In the genomic region with DNA sequence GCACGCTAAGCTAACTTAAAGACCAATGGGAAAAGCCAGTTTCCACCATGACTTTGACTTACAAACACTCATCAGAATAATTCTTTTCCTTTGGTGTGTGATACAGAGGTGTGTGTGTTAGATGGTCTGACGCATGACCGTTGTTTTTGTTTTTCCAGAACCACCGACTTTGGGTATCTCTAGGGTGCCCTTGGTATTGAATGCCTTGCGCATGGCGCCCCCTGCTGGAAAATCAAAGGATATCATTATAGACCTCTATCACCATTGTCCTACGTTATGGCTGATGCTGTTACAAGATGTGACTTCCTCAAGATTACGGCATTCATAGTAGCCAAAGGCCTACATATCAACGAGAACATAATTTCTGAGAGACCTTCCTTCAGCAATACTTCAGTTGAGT, we compare ENCODE assay signal across 8 mouse cellular contexts. TPM values are rescaled to one million over a fixed set of nuclear protein-coding genes. Genes with fewer than 3 reads are reported as not detected.
A peak's percentile ranks its signal among the peaks of the same experiment; 100 is the strongest.
DNase-seq lines count a peak whose midpoint lies in the region; ATAC-seq and TF ChIP-seq lines count a peak whose summit lies in the region.

No protein-coding gene starts in this region.

- H3K4me3 ChIP-seq in cortical plate, adult 2 months (ENCODE audit: insufficient read depth, low read length) = no peak overlapping the region

- DNase-seq in right cerebral cortex, adult 18-20 months = peak; percentile 41
- no peak for DNase-seq in right cerebral cortex, postnatal 36 days (ENCODE audit: low spot score in 2 of 2)
- peak; percentile 59 to 85 for DNase-seq in adrenal gland, adult (ENCODE audit: inconsistent age in 2 of 2, low spot score in 1 of 2)
- DNase-seq in left cerebral cortex, postnatal 36 days (ENCODE audit: low spot score in 2 of 2) = peak; percentile 31 to 39
- peak; percentile 43 to 72 for DNase-seq in natural killer cell, adult 2 months (ENCODE audit: low spot score in 2 of 2)
- peak; percentile 72 to 75 for DNase-seq in thymus, postnatal 36 days

- TF ChIP-seq CTCF in cortical plate, adult 2 months (IDR thresholded peaks at IDR 0.05; ENCODE audit: extremely low read depth, insufficient read depth, low read length) = peak; percentile 78

- intact Hi-C loops in left cerebral cortex, postnatal 36 days (cut with DNase I) = loop anchor here (2.0 to 5.0 kb wide), 3 partner anchors 156 to 248 kb away; no protein-coding TSS in a partner anchor

- no peak for TF ChIP-seq POLR2A in cortical plate, adult 2 months (IDR thresholded peaks at IDR 0.05; ENCODE audit: extremely low read depth, insufficient read depth, low read length)

- H3K4me1 ChIP-seq in cortical plate, adult 2 months (ENCODE audit: control insufficient read depth, insufficient read depth, low read length) = no peaks in the 10 kb centered on the region

- ATAC-seq in inflammation-experienced regulatory T-cells, adult 6 months = peak; percentile 90

- H3K27ac ChIP-seq in cortical plate, adult 2 months (ENCODE audit: insufficient read depth, low read length) = no peak overlapping the region

RNA-seq across cellular contexts. Expression of a gene that starts 56.1 kb away (rescaled TPM):
- polyA plus RNA-seq in cortical plate, adult 2 months (2012; rRNA removed) = 5.7 and 6.1 TPM in 2 replicates
- 1 to 10 TPM; 1.6 to 3.7 (median 3.5) TPM for polyA plus RNA-seq in inflammation-experienced regulatory T-cells, adult 6 months (2017; shearing (Covaris generic))
- 10 to 100 TPM; 12.0 to 12.8 TPM for total RNA-seq in left cerebral cortex, postnatal 36 days (2021)

Comparison
In these comparisons a context has a peak if more than half of its experiments do, and no peak if none do; other contexts are left out.
1. DNase-seq: peak in right cerebral cortex, adult 18-20 months (single experiment), adrenal gland, adult (2 of 2), left cerebral cortex, postnatal 36 days (2 of 2), natural killer cell, adult 2 months (2 of 2) and thymus, postnatal 36 days (2 of 2); none in right cerebral cortex, postnatal 36 days (0 of 2).